Mouse (Mus musculus): ENCODE results near the gene Emd.

GRCm38 (mm10) chrX:74269736-74270061, 15.2 kb downstream of the Emd start:
- TF ChIP-seq CTCF (IDR thresholded peaks at IDR 0.05; ENCODE audit: insufficient read depth, low read depth, low read length) (no peak), POLR2A (IDR thresholded peaks at IDR 0.05; ENCODE audit: insufficient read depth, low read depth, low read length) (no peak)

Data from olfactory bulb, adult 2 months (tissue).